Mouse (Mus musculus): Measurements from ENCODE around the gene Zfp943. TPM values are rescaled to one million over a fixed set of nuclear protein-coding genes. Genes with fewer than 3 reads are reported as not detected.

Zfp943 gene
- total RNA-seq (2023), result 21.7 TPM

DNA sequence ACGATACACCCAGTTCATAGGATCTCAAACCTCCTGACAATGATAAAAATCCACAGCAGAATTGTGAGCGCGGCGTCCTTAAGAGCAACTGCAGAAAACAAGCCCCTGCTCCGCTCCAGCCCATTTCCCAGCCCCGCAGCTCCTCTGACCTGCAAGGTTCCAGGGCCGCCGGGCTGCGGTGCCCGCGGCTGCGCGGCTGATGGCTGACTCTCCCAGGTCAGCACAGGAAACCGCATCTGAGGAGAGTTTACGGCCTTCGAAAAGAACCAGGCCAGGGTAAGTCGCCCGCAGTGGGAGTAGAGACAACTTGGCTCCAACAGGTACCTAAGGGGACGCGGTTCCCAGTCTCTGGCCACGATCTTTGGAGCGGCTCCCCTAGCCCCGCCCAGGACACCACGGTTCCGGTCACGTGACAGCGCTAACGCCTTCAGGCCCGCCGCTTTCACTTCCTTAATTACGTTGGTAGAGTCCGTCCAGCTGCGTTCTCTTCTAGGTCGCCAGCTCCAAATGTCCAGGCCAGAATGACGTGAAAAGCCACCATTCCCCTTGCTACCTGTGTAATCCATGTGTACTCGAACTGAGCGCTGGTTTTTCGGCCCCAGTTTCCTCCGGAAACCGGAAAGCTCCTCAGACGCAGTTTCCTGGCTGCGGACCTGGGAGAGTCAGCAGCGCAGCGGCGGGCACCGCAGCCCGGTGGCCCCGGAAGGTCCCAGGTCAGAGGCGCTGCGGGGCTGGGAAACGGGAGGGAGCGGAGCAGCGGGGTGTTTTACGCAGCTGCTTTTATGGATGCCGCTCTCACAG is at the start of gene Zfp943, which contains the start of gene Zfp942:
TSS of gene Zfp943 (plus strand) at position 446 of the 801 bp plus-strand sequence.
TSS of gene Zfp942 (minus strand) at position 358 of the 801 bp plus-strand sequence.

Other genes starting within 250 kb of the Zfp943 start
- 2.7 TPM for gene Zfp229, start 231.8 kb upstream of the Zfp943 start, total RNA-seq (2023)
- gene Zfp820, start 116.8 kb upstream of the Zfp943 start, total RNA-seq (2023), result 0.28 TPM
- 6.1 TPM for gene Zfp995, start 52.6 kb upstream of the Zfp943 start, total RNA-seq (2023)
- 25.2 TPM for gene Zfp942, start 88 bp upstream of the Zfp943 start, total RNA-seq (2023)
- gene Zfp947, start 203.6 kb downstream of the Zfp943 start, total RNA-seq (2023), result 0.31 TPM

Measured in CD8-positive naive resting alpha-beta T cell, adult 57 days (primary cell).